Mouse (Mus musculus) spleen, postnatal 0 days (tissue): ENCODE data around the gene Gm20772. TPM values are rescaled to one million over a fixed set of nuclear protein-coding genes. Genes with fewer than 3 reads are reported as not detected.

Experiments
- polyA plus RNA-seq: library from polyadenylated mRNA; unstranded; fragments of >200 nt; fragmentation: Nextera tagmentation; extraction: Ambion mirVana; gene quantifications from 2 replicates; pipeline ENCODE4 v1.2.1, GENCODE M21; 2015

Gene Gm20772
- not detected in 2 replicates for polyA plus RNA-seq

GRCm38 (mm10) chrY:17874441-17874840 is at the start of gene Gm20772, which contains the start of gene Gm20831:
Gm20772 (plus strand) TSS chrY:17874741.
Gm20831 (plus strand) TSS chrY:17874741.

DNA sequence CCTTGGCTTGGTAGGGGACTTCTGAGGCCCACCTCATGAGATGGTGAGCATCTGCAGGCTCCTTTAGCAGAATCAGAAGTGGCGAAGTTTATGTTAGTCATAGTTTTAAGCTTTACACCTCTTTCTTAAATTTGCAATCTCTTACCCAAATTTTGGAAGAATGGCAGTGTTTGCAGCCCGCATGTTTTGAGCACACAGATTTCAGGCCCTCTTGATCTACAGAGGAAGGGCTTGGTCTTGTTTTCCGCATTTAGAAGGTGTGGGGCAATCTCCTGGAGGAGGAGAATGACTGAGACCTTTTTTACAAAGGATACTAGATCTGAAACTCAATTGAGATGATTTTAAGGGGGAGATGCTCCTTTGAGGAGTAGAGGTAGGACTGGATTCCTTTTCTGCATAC is 28.4 kb upstream of the Gm20772 start, which contains the start of gene Gm21904:
TSS of gene Gm21904 (minus strand) at position 101 of the 400 bp plus-strand sequence.

Other genes starting within 250 kb of the Gm20772 start
- gene Gm21904, start 28.5 kb upstream of the Gm20772 start, polyA plus RNA-seq: not detected in 2 replicates
- not detected in 2 replicates for gene Gm20831, start within 50 bp of the Gm20772 start, polyA plus RNA-seq
- gene Srsy, start 62.6 kb downstream of the Gm20772 start, polyA plus RNA-seq: not detected in 2 replicates
- gene Gm21764, start 187.1 kb downstream of the Gm20772 start, polyA plus RNA-seq: not detected in 2 replicates
- gene Ssty1, start 214.4 kb downstream of the Gm20772 start, polyA plus RNA-seq: not detected in 2 replicates